Mouse (Mus musculus) cerebral cortex, adult 2 months (tissue): ENCODE measurements around the gene Unc5b.

Source experiments
- whole genome bisulfite sequencing: fragments of 180-500 bp; shearing (Covaris S2); methylation state at CpG from one replicate; pipeline ENCODE4 v1.1.7; 2018; 5-methylcytosine and 5-hydroxymethylcytosine counted together

Unc5b gene

GRCm38 (mm10) chr10:60718491-60718890 is 112.9 kb downstream of the Unc5b start:
- WGBS = 92% methylated on average over 2 of the region's 2 CpGs

- 92% methylated on average over 3 of the region's 3 CpGs for WGBS
These were observed 114.9 kb downstream of the Unc5b start for GRCm38 (mm10) chr10:60716449-60716848.
